Comparison of ENCODE assay signal across 8 mouse cellular contexts in the genomic region with DNA sequence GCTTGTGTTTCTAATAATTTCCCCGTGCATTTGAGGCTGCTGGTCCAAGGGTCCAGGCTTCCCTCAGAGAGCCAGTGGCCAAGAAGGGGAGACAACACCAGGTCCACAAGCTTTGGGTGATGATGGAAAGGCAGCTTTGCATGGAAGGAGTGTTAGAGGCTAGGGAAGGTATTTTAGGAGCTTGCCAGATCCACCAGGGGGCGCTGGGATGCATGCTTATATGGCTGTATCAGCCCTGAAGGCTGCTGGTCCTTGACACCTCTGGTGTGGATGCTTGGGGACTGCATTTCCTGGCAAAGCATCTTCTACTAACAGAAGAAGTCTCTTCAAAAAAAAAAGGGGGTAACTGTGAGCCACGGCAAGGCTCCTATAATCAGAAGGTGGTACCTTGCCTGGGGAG. TPM values are rescaled to one million over a fixed set of nuclear protein-coding genes. Genes with fewer than 3 reads are reported as not detected.
DNase-seq lines count a peak whose midpoint lies in the region; TF ChIP-seq lines count a peak whose summit lies in the region.

No protein-coding gene starts in this region.

- no peak for TF ChIP-seq POLR2A in cortical plate, adult 2 months (IDR thresholded peaks at IDR 0.05; ENCODE audit: extremely low read depth, insufficient read depth, low read length)

- TF ChIP-seq CTCF in cortical plate, adult 2 months (IDR thresholded peaks at IDR 0.05; ENCODE audit: extremely low read depth, insufficient read depth, low read length) = peak; percentile 77

- intact Hi-C loops in gastrocnemius, postnatal 36 days (cut with DNase I) = loop anchor here (2.0 kb wide), 1 partner anchor 91 kb away; no protein-coding TSS in a partner anchor

- peak; percentile 88 for DNase-seq in CD4-positive, CD25-positive, alpha-beta regulatory T cell, adult 2 months (ENCODE audit: low read depth, low spot score)
- DNase-seq in adipocyte (ENCODE audit: low spot score) = peak; percentile 88
- peak; percentile 48 to 68 for DNase-seq in gastrocnemius, postnatal 36 days
- DNase-seq in layer of hippocampus, adult 18-20 months (ENCODE audit: low spot score in 2 of 2) = peak; percentile 66 to 85
- peak; percentile 88 for DNase-seq in lung, postnatal 14 days
- peak; percentile 71 for DNase-seq in retina, postnatal 7 days (ENCODE audit: low read depth, low spot score)
- peak; percentile 93 for DNase-seq in thymus, postnatal 4 days

- no peak overlapping the region for H3K4me3 ChIP-seq in cortical plate, adult 2 months (ENCODE audit: insufficient read depth, low read length)

- no peaks in the 10 kb centered on the region for H3K4me1 ChIP-seq in cortical plate, adult 2 months (ENCODE audit: control insufficient read depth, insufficient read depth, low read length)

- no peak overlapping the region for H3K27ac ChIP-seq in cortical plate, adult 2 months (ENCODE audit: insufficient read depth, low read length)

RNA-seq across cellular contexts. Expression of a gene that starts 37.5 kb away (rescaled TPM):
- polyA plus RNA-seq in cortical plate, adult 2 months (2012; rRNA removed) = 1.3 TPM in 2 replicates
- total RNA-seq in gastrocnemius, postnatal 36 days (2021) = not detected
- total RNA-seq in layer of hippocampus, adult 18-20 months (2021) = not detected

RNA-seq across cellular contexts. Expression of a gene that starts 47.7 kb away (rescaled TPM):
- polyA plus RNA-seq in cortical plate, adult 2 months (2012; rRNA removed) = not detected in 2 replicates
- 1 to 10 TPM; 2.7 to 3.4 TPM for total RNA-seq in gastrocnemius, postnatal 36 days (2021)
- total RNA-seq in layer of hippocampus, adult 18-20 months (2021) = not detected
